Mouse (Mus musculus) midbrain, embryonic 12.5 days (tissue): ENCODE results near the gene D10Jhu81e. TPM values are rescaled to one million over a fixed set of nuclear protein-coding genes. Genes with fewer than 3 reads are reported as not detected.

ENCODE experiments used
- ATAC-seq: fragments of 200-750 bp; cut with Nextera tagmentation; 2 replicates; pipeline ENCODE4 v1.8.0; 2017; ENCODE audit warnings: low read depth, moderate TSS enrichment, moderate library complexity; ENCODE audit not compliant: low FRiP score
- H3K27ac ChIP-seq: fragments of 300-500 bp; sonication (generic); replicated peaks from 2 replicates; pipeline ENCODE4 v1.5.1; 2016; ENCODE audit warnings: mild to moderate bottlenecking
- H3K27me3 ChIP-seq: fragments of 300-500 bp; sonication (generic); 2 replicates; pipeline ENCODE4 v1.6.1; 2016; ENCODE audit warnings: mild to moderate bottlenecking
- H3K36me3 ChIP-seq: fragments of 300-500 bp; sonication (generic); 2 replicates; pipeline ENCODE4 v1.6.1; 2016
- H3K4me1 ChIP-seq: fragments of 300-500 bp; sonication (generic); 2 replicates; pipeline ENCODE4 v1.6.1; 2016
- H3K4me2 ChIP-seq: fragments of 300-500 bp; sonication (generic); replicated peaks from 2 replicates; pipeline ENCODE4 v1.6.1; 2016; ENCODE audit warnings: mild to moderate bottlenecking, moderate library complexity
- H3K4me3 ChIP-seq: fragments of 300-500 bp; sonication (generic); 2 replicates; pipeline ENCODE4 v1.5.1; 2016; ENCODE audit warnings: mild to moderate bottlenecking
- H3K9ac ChIP-seq: fragments of 300-500 bp; sonication (generic); replicated peaks from 2 replicates; pipeline ENCODE4 v1.6.1; 2016; ENCODE audit warnings: mild to moderate bottlenecking, moderate library complexity
- H3K9me3 ChIP-seq: fragments of 300-500 bp; sonication (generic); 2 replicates; pipeline ENCODE4 v1.6.1; 2016; ENCODE audit warnings: mild to moderate bottlenecking
- WGBS: fragments of 180-500 bp; shearing (Covaris S2); methylation state at CpG from one replicate; pipeline ENCODE4 v1.1.7; 2016; 5-methylcytosine and 5-hydroxymethylcytosine counted together
- polyA plus RNA-seq: library from polyadenylated mRNA; unstranded; fragments of >200 nt; fragmentation: Nextera tagmentation; extraction: Ambion mirVana; gene quantifications from 2 replicates; pipeline ENCODE4 v1.2.1, GENCODE M21; 2016

Gene D10Jhu81e
- polyA plus RNA-seq, 1 experiment from 2014 or later = 24.1 TPM

DNA sequence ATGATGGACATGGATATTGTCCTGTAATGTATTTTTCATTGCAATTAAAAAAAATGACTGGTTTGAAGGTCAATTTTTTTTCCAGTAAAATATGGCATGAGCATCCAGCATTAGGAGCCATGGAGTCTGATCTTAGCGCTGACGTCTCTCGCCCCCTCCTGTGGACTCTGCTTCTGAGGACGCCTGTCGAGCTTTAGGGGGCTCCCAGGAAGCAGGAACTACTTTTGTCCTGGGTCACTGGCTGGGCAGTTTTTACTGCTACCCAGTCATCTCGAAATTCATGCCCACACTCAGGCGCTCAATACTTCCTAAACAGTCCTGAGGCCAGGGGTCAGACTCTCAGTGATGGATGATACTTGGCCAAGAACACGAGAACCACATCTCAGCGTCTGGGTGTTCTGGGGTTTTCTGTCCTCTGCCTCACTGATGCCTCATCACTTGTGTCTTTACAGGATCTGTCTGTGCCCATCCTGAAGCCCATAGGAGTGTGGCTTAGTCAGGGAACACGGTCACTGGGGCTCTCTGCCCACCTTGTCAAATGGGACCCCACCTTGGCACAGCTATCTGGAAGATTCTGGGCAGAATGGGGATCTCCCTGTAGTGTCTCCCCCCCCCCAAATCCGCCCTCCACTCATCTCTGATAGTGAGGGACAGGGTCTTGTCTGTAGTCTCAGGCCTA lies 29.9 kb downstream of the D10Jhu81e start:
- Histone ChIP-seq H3K27ac (no peak overlapping the region), H3K4me1 (peaks cover 9% of the 10 kb centered on the region), H3K27me3 (no peaks in the 10 kb centered on the region), H3K9me3 (no peaks in the 10 kb centered on the region), H3K4me2 (no peak overlapping the region), H3K36me3 (no peaks in the 10 kb centered on the region), H3K9ac (no peak overlapping the region), H3K4me3 (no peak overlapping the region)
- no peak for ATAC-seq
- 81% methylated on average over 11 of the region's 11 CpGs for WGBS

DNA sequence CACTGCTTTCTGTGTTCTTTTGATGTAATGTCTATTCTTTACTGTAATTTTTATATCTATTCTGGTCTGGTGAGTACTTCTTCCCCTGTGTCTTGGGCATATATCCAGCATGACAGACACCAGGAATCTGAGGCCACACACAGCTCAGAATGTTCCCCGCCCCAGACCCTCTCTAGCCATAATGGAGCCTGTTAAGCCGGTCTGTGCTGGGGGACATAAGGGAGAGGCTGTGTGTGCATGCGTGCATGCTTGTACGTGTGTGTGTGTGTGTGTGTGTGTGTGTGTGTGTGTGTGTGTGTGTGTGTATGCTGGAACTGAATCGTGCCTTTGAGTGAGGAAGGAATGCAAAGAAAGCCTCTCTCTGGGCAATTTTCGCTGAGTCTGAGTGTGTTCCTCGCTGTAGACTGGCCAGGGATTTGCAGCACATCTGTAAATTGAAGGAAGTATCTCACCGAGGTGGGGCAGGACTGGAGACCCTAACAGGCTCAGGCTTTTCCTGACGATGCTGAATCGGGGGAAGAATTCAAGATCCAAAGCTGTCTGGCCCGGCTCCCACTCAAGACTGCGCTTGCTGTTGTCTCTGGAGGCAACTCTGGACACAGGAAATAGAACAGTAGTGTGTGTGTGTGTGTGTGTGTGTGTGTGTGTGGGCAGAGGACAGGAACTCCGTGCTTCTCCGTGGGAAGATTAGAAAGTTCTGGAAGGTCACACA lies 30.6 kb downstream of the D10Jhu81e start:
- no peak for ATAC-seq
- H3K27me3 ChIP-seq = no peaks in the 10 kb centered on the region
- H3K9me3 ChIP-seq = no peaks in the 10 kb centered on the region
- H3K9ac ChIP-seq = no peak overlapping the region
- peaks cover 10% of the 10 kb centered on the region for H3K4me1 ChIP-seq
- H3K36me3 ChIP-seq = no peaks in the 10 kb centered on the region
- H3K4me3 ChIP-seq = no peak overlapping the region
- H3K27ac ChIP-seq = no peak overlapping the region
- 70% methylated on average over 14 of the region's 14 CpGs for WGBS
- no peak overlapping the region for H3K4me2 ChIP-seq

GRCm38 (mm10) chr10:78137191-78137590 lies 32.4 kb downstream of the D10Jhu81e start:
- peaks cover 10% of the 10 kb centered on the region for H3K4me1 ChIP-seq
- no peak overlapping the region for H3K27ac ChIP-seq
- H3K4me3 ChIP-seq = no peak overlapping the region
- no peak overlapping the region for H3K9ac ChIP-seq
- 91% methylated on average over 3 of the region's 3 CpGs for WGBS
- ATAC-seq = no peak
- H3K36me3 ChIP-seq = no peaks in the 10 kb centered on the region
- H3K27me3 ChIP-seq = no peaks in the 10 kb centered on the region
- H3K9me3 ChIP-seq = no peaks in the 10 kb centered on the region
- H3K4me2 ChIP-seq = no peak overlapping the region

GRCm38 (mm10) chr10:78135947-78136346 lies 33.6 kb downstream of the D10Jhu81e start:
- H3K27ac ChIP-seq = no peak overlapping the region
- H3K9ac ChIP-seq = no peak overlapping the region
- no peak overlapping the region for H3K4me2 ChIP-seq
- H3K36me3 ChIP-seq = no peaks in the 10 kb centered on the region
- H3K4me3 ChIP-seq = no peak overlapping the region
- H3K4me1 ChIP-seq = peaks cover 10% of the 10 kb centered on the region
- no peaks in the 10 kb centered on the region for H3K9me3 ChIP-seq
- no peaks in the 10 kb centered on the region for H3K27me3 ChIP-seq
- ATAC-seq = no peak
- WGBS = 83% methylated on average over 5 of the region's 5 CpGs

GRCm38 (mm10) chr10:78134975-78135798 lies 34.4 kb downstream of the D10Jhu81e start:
- WGBS = 15% methylated on average over 14 of the region's 14 CpGs

DNA sequence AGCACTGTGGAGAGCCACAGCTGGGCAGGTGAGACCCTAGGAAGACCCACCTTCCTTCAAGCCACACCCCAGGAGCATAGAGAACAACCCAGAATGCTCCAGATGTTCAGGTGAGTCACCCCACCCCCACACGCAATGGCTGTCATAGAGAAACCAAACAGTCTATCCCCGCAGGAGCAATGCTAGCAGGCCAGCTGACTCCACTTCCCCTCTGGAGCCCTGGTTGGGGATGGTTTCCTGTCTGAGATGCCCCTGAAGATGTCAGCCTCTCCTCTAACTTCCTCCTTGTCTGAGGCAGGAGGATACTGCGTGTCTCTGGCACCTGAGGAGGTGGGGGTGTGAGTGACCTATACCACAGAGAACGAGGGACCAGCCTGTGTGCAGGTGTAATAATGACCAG lies 35.2 kb downstream of the D10Jhu81e start:
- Histone ChIP-seq H3K4me2 (no peak overlapping the region), H3K4me1 (peaks cover 10% of the 10 kb centered on the region), H3K9me3 (no peaks in the 10 kb centered on the region), H3K36me3 (no peaks in the 10 kb centered on the region), H3K27ac (no peak overlapping the region), H3K4me3 (no peak overlapping the region), H3K27me3 (0 out of 2 replicates have a peak, but pooled peaks cover 1% of the 10 kb centered on the region), H3K9ac (no peak overlapping the region)
- no peak for ATAC-seq
- 71% methylated on average over 4 of the region's 4 CpGs for WGBS

More at GRCm38 (mm10) chr10:78134975-78135798, 34.4 kb downstream of the D10Jhu81e start:
- peak; percentile 63 for ATAC-seq
- Histone ChIP-seq H3K4me2 (peak overlapping the region; percentile 41), H3K4me1 (peaks cover 10% of the 10 kb centered on the region), H3K36me3 (no peaks in the 10 kb centered on the region), H3K27me3 (no peaks in the 10 kb centered on the region), H3K27ac (no peak overlapping the region), H3K4me3 (0 out of 2 replicates have a peak overlapping the region, but pooled peaks have one; percentile 7), H3K9ac (0 out of 2 replicates have a peak overlapping the region, but pooled peaks have one; percentile 24), H3K9me3 (no peaks in the 10 kb centered on the region)

GRCm38 (mm10) chr10:78129998-78130397 lies 39.6 kb downstream of the D10Jhu81e start:
- peaks cover 3% of the 10 kb centered on the region for H3K4me1 ChIP-seq
- H3K4me3 ChIP-seq = no peak overlapping the region
- no peak overlapping the region for H3K4me2 ChIP-seq
- no peak for ATAC-seq
- no peaks in the 10 kb centered on the region for H3K36me3 ChIP-seq
- H3K27me3 ChIP-seq = 0 out of 2 replicates have a peak, but pooled peaks cover 6% of the 10 kb centered on the region
- no peak overlapping the region for H3K9ac ChIP-seq
- no peak overlapping the region for H3K27ac ChIP-seq
- 74% methylated on average over 4 of the region's 4 CpGs for WGBS
- no peaks in the 10 kb centered on the region for H3K9me3 ChIP-seq

- Histone ChIP-seq H3K4me1 (no peaks in the 10 kb centered on the region), H3K27me3 (0 out of 2 replicates have a peak, but pooled peaks cover 6% of the 10 kb centered on the region), H3K36me3 (no peaks in the 10 kb centered on the region), H3K9me3 (no peaks in the 10 kb centered on the region), H3K4me2 (no peak overlapping the region), H3K9ac (no peak overlapping the region), H3K27ac (no peak overlapping the region), H3K4me3 (no peak overlapping the region)
- 53% methylated on average over 11 of the region's 11 CpGs for WGBS
- ATAC-seq = no peak
Measured at GRCm38 (mm10) chr10:78129423-78129822, 40.2 kb downstream of the D10Jhu81e start.

DNA sequence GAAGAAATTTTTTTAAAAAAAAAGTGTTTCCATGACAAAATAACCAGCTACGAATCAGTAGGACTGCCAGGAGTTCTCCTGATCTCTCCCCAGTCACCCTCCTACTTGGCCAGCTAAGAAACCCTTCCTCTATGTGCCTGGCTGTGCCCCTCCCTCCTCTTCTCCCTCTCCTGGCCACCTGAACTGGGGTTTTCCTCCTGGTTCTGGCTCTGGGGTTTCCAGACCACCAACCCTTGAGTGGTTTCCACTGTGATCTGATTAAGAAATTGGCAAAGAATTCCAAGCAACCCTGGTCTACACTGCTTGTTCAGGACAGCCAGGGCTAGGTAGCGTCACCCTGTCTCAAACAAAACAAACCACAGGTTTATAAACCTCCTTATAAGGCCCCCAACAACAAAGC lies 40.9 kb downstream of the D10Jhu81e start:
- no peak for ATAC-seq
- Histone ChIP-seq H3K4me1 (no peaks in the 10 kb centered on the region), H3K4me2 (no peak overlapping the region), H3K9ac (no peak overlapping the region), H3K27ac (no peak overlapping the region), H3K36me3 (no peaks in the 10 kb centered on the region), H3K4me3 (no peak overlapping the region), H3K27me3 (0 out of 2 replicates have a peak, but pooled peaks cover 6% of the 10 kb centered on the region), H3K9me3 (no peaks in the 10 kb centered on the region)
- WGBS = 84% methylated on average over 2 of the region's 2 CpGs

GRCm38 (mm10) chr10:78127931-78128330 lies 41.7 kb downstream of the D10Jhu81e start:
- H3K27ac ChIP-seq = no peak overlapping the region
- no peaks in the 10 kb centered on the region for H3K36me3 ChIP-seq
- H3K9ac ChIP-seq = no peak overlapping the region
- H3K4me1 ChIP-seq = no peaks in the 10 kb centered on the region
- 0 out of 2 replicates have a peak, but pooled peaks cover 6% of the 10 kb centered on the region for H3K27me3 ChIP-seq
- no peaks in the 10 kb centered on the region for H3K9me3 ChIP-seq
- 72% methylated on average over 1 of the region's 1 CpGs for WGBS
- H3K4me2 ChIP-seq = no peak overlapping the region
- H3K4me3 ChIP-seq = no peak overlapping the region
- no peak for ATAC-seq

- Histone ChIP-seq H3K4me2 (no peak overlapping the region), H3K9me3 (no peaks in the 10 kb centered on the region), H3K36me3 (no peaks in the 10 kb centered on the region), H3K9ac (no peak overlapping the region), H3K27me3 (0 out of 2 replicates have a peak, but pooled peaks cover 6% of the 10 kb centered on the region), H3K27ac (no peak overlapping the region), H3K4me3 (no peak overlapping the region), H3K4me1 (no peaks in the 10 kb centered on the region)
- no peak for ATAC-seq
- WGBS = 68% methylated on average over 9 of the region's 9 CpGs
Measured at GRCm38 (mm10) chr10:78127046-78127870, 42.3 kb downstream of the D10Jhu81e start.
